Mouse (Mus musculus) stomach, embryonic 14.5 days (tissue): ENCODE measurements around the gene Acad8. TPM values are rescaled to one million over a fixed set of nuclear protein-coding genes. Genes with fewer than 3 reads are reported as not detected.
A peak's percentile ranks its signal among the peaks of the same experiment; 100 is the strongest.

ENCODE experiments used
- ATAC-seq: fragments of 200-750 bp; cut with Nextera tagmentation; 2 replicates; pipeline ENCODE4 v1.8.0; 2017; ENCODE audit warnings: low read depth, moderate TSS enrichment; ENCODE audit not compliant: insufficient number of reproducible peaks, insufficient read depth, low FRiP score
- H3K27ac ChIP-seq: fragments of 300-500 bp; sonication (generic); 2 replicates; pipeline ENCODE4 v1.5.1; 2014; ENCODE audit warnings: mild to moderate bottlenecking, low read length, moderate library complexity, mixed read lengths
- H3K27me3 ChIP-seq: fragments of 300-500 bp; sonication (generic); 2 replicates; pipeline ENCODE4 v1.6.1; 2014; ENCODE audit warnings: low read length, control low read depth, mixed read lengths; ENCODE audit not compliant: control insufficient read depth, insufficient read depth
- H3K36me3 ChIP-seq: fragments of 300-500 bp; sonication (generic); 2 replicates; pipeline ENCODE4 v1.6.1; 2014; ENCODE audit warnings: mild to moderate bottlenecking, control low read depth, low read length, moderate library complexity, mixed read lengths; ENCODE audit not compliant: control insufficient read depth, insufficient read depth
- H3K4me1 ChIP-seq: fragments of 300-500 bp; sonication (generic); 2 replicates; pipeline ENCODE4 v1.6.1; 2014; ENCODE audit warnings: low read length, control low read depth, mixed read lengths; ENCODE audit not compliant: control insufficient read depth, insufficient read depth
- H3K4me2 ChIP-seq: fragments of 300-500 bp; sonication (generic); replicated peaks from 2 replicates; pipeline ENCODE4 v1.6.1; 2014; ENCODE audit warnings: low read depth, low read length, control low read depth
- H3K4me3 ChIP-seq: fragments of 300-500 bp; sonication (generic); 2 replicates; pipeline ENCODE4 v1.5.1; 2014; ENCODE audit warnings: low read depth, low read length, control low read depth
- H3K9ac ChIP-seq: fragments of 300-500 bp; sonication (generic); replicated peaks from 2 replicates; pipeline ENCODE4 v1.6.1; 2014; ENCODE audit warnings: low read depth, mild to moderate bottlenecking, control low read depth, low read length, moderate library complexity, mixed read lengths
- H3K9me3 ChIP-seq: fragments of 300-500 bp; sonication (generic); 2 replicates; pipeline ENCODE4 v1.6.1; 2016; ENCODE audit warnings: low read depth, low read length, control low read depth; ENCODE audit not compliant: control insufficient read depth
- WGBS: fragments of 180-500 bp; shearing (Covaris S2); extraction: QIAGEN DNeasy Blood & Tissue Kit; methylation state at CpG from one replicate; pipeline ENCODE4 v1.1.7; 2014; 5-methylcytosine and 5-hydroxymethylcytosine counted together
- polyA plus RNA-seq: library from polyadenylated mRNA; unstranded; fragments of >200 nt; fragmentation: Nextera tagmentation; extraction: Ambion mirVana; gene quantifications from 2 replicates; pipeline ENCODE4 v1.2.1, GENCODE M21; 2014

The Acad8 gene
- polyA plus RNA-seq, 1 experiment from 2014 or later: 47.9 TPM

- no peaks in the 10 kb centered on the region for H3K36me3 ChIP-seq
- ATAC-seq: no peak
- no peak overlapping the region for H3K4me2 ChIP-seq
- no peak overlapping the region for H3K4me3 ChIP-seq
- H3K9ac ChIP-seq: no peak overlapping the region
- no peak overlapping the region for H3K27ac ChIP-seq
- peaks cover 17% of the 10 kb centered on the region; the same call in 1 of the 2 replicates for H3K4me1 ChIP-seq
- H3K9me3 ChIP-seq: no peaks in the 10 kb centered on the region
- WGBS: 86% methylated on average over 3 of the region's 3 CpGs
- no peaks in the 10 kb centered on the region for H3K27me3 ChIP-seq
Observed at GRCm38 (mm10) chr9:26997062-26997461, 2.3 kb downstream of the Acad8 start.

DNA sequence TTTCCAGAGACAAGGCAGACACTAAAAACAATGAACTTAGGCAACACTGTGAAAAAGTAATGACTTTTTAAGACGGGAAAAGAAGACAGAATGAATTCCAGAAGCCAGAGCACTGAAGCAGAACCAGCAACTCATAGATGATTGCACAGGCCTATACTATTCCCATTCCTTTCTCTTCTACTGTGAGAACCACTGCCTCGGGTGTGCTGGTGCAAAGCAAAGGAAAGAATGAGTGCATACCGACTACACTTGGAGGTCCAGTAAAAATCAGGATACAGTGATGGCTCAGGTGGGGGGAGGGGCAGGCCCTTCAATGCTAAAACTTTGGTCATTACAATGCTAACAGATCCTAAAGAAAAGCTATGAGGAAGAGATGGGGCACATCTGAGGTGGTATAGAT, 5.5 kb downstream of the Acad8 start:
- no peak overlapping the region for H3K9ac ChIP-seq
- peaks cover 23% of the 10 kb centered on the region for H3K36me3 ChIP-seq
- H3K27me3 ChIP-seq: no peaks in the 10 kb centered on the region
- H3K4me1 ChIP-seq: 0 out of 2 replicates have a peak, but pooled peaks cover 5% of the 10 kb centered on the region
- WGBS: 79% methylated on average over 3 of the region's 3 CpGs
- no peaks in the 10 kb centered on the region for H3K9me3 ChIP-seq
- ATAC-seq: no peak
- no peak overlapping the region for H3K4me3 ChIP-seq
- H3K4me2 ChIP-seq: no peak overlapping the region
- no peak overlapping the region for H3K27ac ChIP-seq

GRCm38 (mm10) chr9:26993118-26993517, 6.2 kb downstream of the Acad8 start:
- 92% methylated on average over 10 of the region's 10 CpGs for WGBS
- Histone ChIP-seq H3K4me3 (no peak overlapping the region), H3K4me1 (0 out of 2 replicates have a peak, but pooled peaks cover 3% of the 10 kb centered on the region), H3K9ac (no peak overlapping the region), H3K27me3 (no peaks in the 10 kb centered on the region), H3K27ac (no peak overlapping the region), H3K36me3 (peaks cover 27% of the 10 kb centered on the region), H3K4me2 (no peak overlapping the region), H3K9me3 (no peaks in the 10 kb centered on the region)
- ATAC-seq: no peak

DNA sequence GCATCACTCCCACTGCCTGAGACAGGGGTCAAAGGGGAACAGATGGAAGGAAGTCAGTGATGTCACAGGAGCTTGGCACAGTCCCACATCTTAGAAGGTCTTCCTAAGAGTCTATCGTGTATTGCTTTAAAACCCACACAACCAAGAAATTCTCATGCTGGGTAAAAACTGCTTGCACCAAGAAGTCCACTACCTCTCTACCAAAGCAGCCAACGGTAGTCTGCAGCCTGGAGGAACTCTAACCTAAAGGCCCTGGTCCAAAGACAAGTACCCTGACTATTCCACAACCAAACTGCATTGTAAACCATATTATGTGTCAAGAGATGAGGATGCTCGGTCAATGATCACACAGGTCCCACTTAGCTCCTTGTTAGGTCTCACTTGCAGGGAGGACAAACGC, 9.2 kb downstream of the Acad8 start:
- H3K9ac ChIP-seq: no peak overlapping the region
- no peak overlapping the region for H3K4me2 ChIP-seq
- H3K9me3 ChIP-seq: no peaks in the 10 kb centered on the region
- H3K27ac ChIP-seq: no peak overlapping the region
- ATAC-seq: no peak
- 88% methylated on average over 4 of the region's 4 CpGs for WGBS
- H3K36me3 ChIP-seq: peaks cover 46% of the 10 kb centered on the region
- no peaks in the 10 kb centered on the region for H3K4me1 ChIP-seq
- no peak overlapping the region for H3K4me3 ChIP-seq
- no peaks in the 10 kb centered on the region for H3K27me3 ChIP-seq

- Histone ChIP-seq H3K9ac (no peak overlapping the region), H3K9me3 (no peaks in the 10 kb centered on the region), H3K4me3 (no peak overlapping the region), H3K4me1 (no peaks in the 10 kb centered on the region), H3K27ac (no peak overlapping the region), H3K36me3 (peaks cover 56% of the 10 kb centered on the region), H3K27me3 (no peaks in the 10 kb centered on the region), H3K4me2 (no peak overlapping the region)
- 84% methylated on average over 6 of the region's 6 CpGs for WGBS
- peak; percentile 77 for ATAC-seq
Observed at GRCm38 (mm10) chr9:26985668-26986277, 13.6 kb downstream of the Acad8 start.

DNA sequence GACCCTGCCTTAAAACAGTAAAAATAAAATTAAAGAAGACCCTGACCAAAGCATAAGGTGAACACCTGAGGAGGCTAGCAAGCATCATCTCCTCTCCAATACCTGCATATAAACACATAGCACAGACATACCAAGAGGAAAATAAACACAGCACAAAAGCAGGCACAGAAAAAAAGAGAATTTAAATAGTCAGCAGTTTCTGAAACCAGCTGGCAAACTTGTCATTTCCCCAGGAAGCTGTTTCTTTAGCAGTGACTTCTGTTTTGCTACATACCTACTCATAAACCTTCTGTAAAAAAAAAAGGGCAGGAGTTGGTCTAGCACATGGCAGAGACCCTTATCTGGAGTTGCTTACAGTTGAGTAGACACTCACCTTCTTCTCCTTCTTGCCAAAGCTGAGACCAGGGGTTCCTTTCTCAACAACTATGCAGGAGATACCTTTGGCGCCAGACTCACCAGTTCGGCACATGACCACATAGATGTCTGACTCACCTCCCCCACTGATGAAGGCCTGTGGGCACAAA, 14.2 kb downstream of the Acad8 start:
- no peak overlapping the region for H3K27ac ChIP-seq
- H3K36me3 ChIP-seq: peaks cover 54% of the 10 kb centered on the region
- H3K9me3 ChIP-seq: no peaks in the 10 kb centered on the region
- H3K27me3 ChIP-seq: no peaks in the 10 kb centered on the region
- WGBS: 84% methylated on average over 2 of the region's 2 CpGs
- no peak overlapping the region for H3K9ac ChIP-seq
- ATAC-seq: no peak
- no peak overlapping the region for H3K4me3 ChIP-seq
- no peak overlapping the region for H3K4me2 ChIP-seq
- H3K4me1 ChIP-seq: no peaks in the 10 kb centered on the region

DNA sequence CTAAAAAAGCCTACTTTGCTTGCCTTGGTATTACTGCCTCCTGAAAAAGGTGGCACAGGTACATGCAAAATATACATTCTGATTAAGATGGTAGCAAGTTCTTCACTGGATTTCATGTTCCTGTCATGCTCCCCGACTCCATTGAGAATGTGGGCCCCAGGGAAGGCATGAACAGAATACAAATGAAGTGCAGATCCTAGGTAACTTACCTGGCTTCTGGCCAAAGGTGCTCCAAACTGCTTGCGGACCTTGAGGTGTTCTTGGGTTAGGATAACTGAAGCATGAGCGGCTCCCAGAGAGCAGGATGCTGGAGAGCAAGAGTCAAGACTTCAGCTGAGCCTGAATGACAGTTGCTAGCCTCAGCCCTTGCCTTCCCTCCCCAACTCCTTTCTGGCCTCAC, 20.6 kb downstream of the Acad8 start:
- peaks cover 46% of the 10 kb centered on the region for H3K36me3 ChIP-seq
- ATAC-seq: no peak
- no peak overlapping the region for H3K4me3 ChIP-seq
- WGBS: 92% methylated on average over 3 of the region's 3 CpGs
- no peaks in the 10 kb centered on the region for H3K9me3 ChIP-seq
- H3K27me3 ChIP-seq: no peaks in the 10 kb centered on the region
- H3K4me1 ChIP-seq: no peaks in the 10 kb centered on the region
- H3K4me2 ChIP-seq: no peak overlapping the region
- no peak overlapping the region for H3K9ac ChIP-seq
- H3K27ac ChIP-seq: no peak overlapping the region

GRCm38 (mm10) chr9:26977754-26978153, 21.6 kb downstream of the Acad8 start:
- Histone ChIP-seq H3K36me3 (peaks cover 42% of the 10 kb centered on the region), H3K27me3 (no peaks in the 10 kb centered on the region)
- WGBS: 84% methylated on average over 9 of the region's 9 CpGs

DNA sequence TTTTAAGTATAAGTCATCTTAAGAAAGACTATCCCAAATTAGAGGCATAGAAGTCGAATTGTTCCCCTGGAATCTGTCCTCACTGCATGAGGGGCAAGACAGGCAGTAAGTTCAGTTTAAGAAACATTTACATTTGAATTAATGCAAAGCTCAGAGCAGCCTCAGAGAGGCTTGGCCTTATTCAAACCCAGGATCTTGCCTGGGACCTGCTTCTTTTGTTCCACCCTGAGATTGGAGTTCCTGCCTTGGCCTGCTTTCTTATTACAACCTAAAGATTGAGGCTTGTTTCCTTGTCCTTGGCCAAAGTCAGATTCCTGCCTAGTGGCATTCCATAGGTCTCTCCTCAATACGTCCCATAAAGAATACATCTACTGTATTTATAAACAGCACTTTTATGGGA, 51.6 kb downstream of the Acad8 start:
- no peak for ATAC-seq
- Histone ChIP-seq H3K9ac (no peak overlapping the region), H3K4me1 (no peaks in the 10 kb centered on the region), H3K4me3 (no peak overlapping the region), H3K4me2 (no peak overlapping the region), H3K27me3 (no peaks in the 10 kb centered on the region), H3K27ac (no peak overlapping the region), H3K9me3 (no peaks in the 10 kb centered on the region; the same call in 1 of the 2 replicates), H3K36me3 (no peaks in the 10 kb centered on the region)
- 66% methylated on average over 2 of the region's 2 CpGs for WGBS

More at GRCm38 (mm10) chr9:26977754-26978153, 21.6 kb downstream of the Acad8 start:
- ATAC-seq: no peak
- Histone ChIP-seq H3K9ac (no peak overlapping the region), H3K4me1 (no peaks in the 10 kb centered on the region), H3K9me3 (no peaks in the 10 kb centered on the region), H3K27ac (no peak overlapping the region), H3K4me3 (no peak overlapping the region), H3K4me2 (no peak overlapping the region)
